ENCODE assay signal across 9 mouse cellular contexts in genomic region chr19:21799410-21800373, GRCm38 (mm10). TPM values are rescaled to one million over a fixed set of nuclear protein-coding genes. Genes with fewer than 3 reads are reported as not detected.
DNase-seq lines count a peak whose midpoint lies in the region; ATAC-seq and TF ChIP-seq lines count a peak whose summit lies in the region.
"Had no signal": no experiment of that assay in that cellular context is flagged by ENCODE, and none has a peak within 500 bp of the region (broad histone marks: within the 10 kb centered on the region; RNA-seq: fewer than 3 reads in every experiment).

No protein-coding gene starts in this region.

- no peak overlapping the region for H3K9ac ChIP-seq in heart, adult 2 months (ENCODE audit: low read depth, low read length)
- no peak overlapping the region for H3K9ac ChIP-seq in forebrain, embryonic 11.5 days (ENCODE audit: low read length)
- H3K9ac ChIP-seq in liver, postnatal 0 days (replicated peaks), result peak overlapping the region; percentile 21; the same call in 1 of the 2 replicates

- peak; percentile 66 for ATAC-seq in forebrain, embryonic 11.5 days (replicated peaks; ENCODE audit: low FRiP score)
- ATAC-seq in liver, postnatal 0 days, result peak; percentile 79
- ATAC-seq: intestine, embryonic 16.5 days had no signal

- no peak for DNase-seq in heart, adult 2 months
- DNase-seq in heart, postnatal 10 days, result no peak
- peak; percentile 62 for DNase-seq in 416B (ENCODE audit: low read depth)
- DNase-seq in forebrain, embryonic 11.5 days (ENCODE audit: low spot score), result no peak
- no peak for DNase-seq in liver, postnatal 0 days
- no peak for DNase-seq in adrenal gland, postnatal 14 days
- DNase-seq in right cerebral cortex, adult 2 months (ENCODE audit: low spot score in 2 of 2), result no peak
- DNase-seq in urinary bladder, postnatal 25 days (ENCODE audit: low spot score), result no peak

- H3K79me2 ChIP-seq in heart, adult 2 months (replicated peaks; ENCODE audit: control insufficient read depth, insufficient read depth, low read length), result no peaks in the 10 kb centered on the region

- no peaks in the 10 kb centered on the region for H3K27me3 ChIP-seq in heart, adult 2 months (ENCODE audit: control insufficient read depth, insufficient read depth, low read length)
- no peaks in the 10 kb centered on the region for H3K27me3 ChIP-seq in forebrain, embryonic 11.5 days (ENCODE audit: control insufficient read depth, insufficient read depth, low read length)
- H3K27me3 ChIP-seq in liver, postnatal 0 days (ENCODE audit: insufficient read depth, low read length), result no peaks in the 10 kb centered on the region

- H3K9me3 ChIP-seq in forebrain, embryonic 11.5 days (ENCODE audit: control insufficient read depth, low read length), result no peaks in the 10 kb centered on the region
- H3K9me3 ChIP-seq in liver, postnatal 0 days (ENCODE audit: low read length), result no peaks in the 10 kb centered on the region

- peaks cover 12% of the 10 kb centered on the region for H3K4me1 ChIP-seq in heart, adult 2 months (ENCODE audit: control insufficient read depth, insufficient read depth, low read length)
- H3K4me1 ChIP-seq in forebrain, embryonic 11.5 days (replicated peaks; ENCODE audit: control insufficient read depth, insufficient read depth, low read length), result peaks cover 6% of the 10 kb centered on the region
- H3K4me1 ChIP-seq in liver, postnatal 0 days (ENCODE audit: insufficient read depth), result peaks cover 3% of the 10 kb centered on the region; the same call in 1 of the 2 replicates

- H3K36me3 ChIP-seq in heart, adult 2 months (ENCODE audit: control insufficient read depth, insufficient read depth, low read length), result peaks cover 20% of the 10 kb centered on the region
- peaks cover 29% of the 10 kb centered on the region for H3K36me3 ChIP-seq in forebrain, embryonic 11.5 days (ENCODE audit: control insufficient read depth, insufficient read depth, low read length)
- H3K36me3 ChIP-seq in liver, postnatal 0 days (replicated peaks; ENCODE audit: insufficient read depth, low read length), result peaks cover 57% of the 10 kb centered on the region

- TF ChIP-seq CTCF in heart, adult 2 months (IDR thresholded peaks at IDR 0.05), result no peak
- peak; percentile 30; the same call in 1 of the 2 replicates for TF ChIP-seq CTCF in liver, postnatal 0 days (IDR thresholded peaks at IDR 0.05; ENCODE audit: low read depth)

- TF ChIP-seq POLR2A in heart, adult 2 months (IDR thresholded peaks at IDR 0.05; ENCODE audit: insufficient read depth, low read depth, low read length), result no peak

- no peak overlapping the region for H3K4me3 ChIP-seq in heart, adult 2 months
- no peak overlapping the region for H3K4me3 ChIP-seq in forebrain, embryonic 11.5 days (ENCODE audit: low read depth, low read length)
- H3K4me3 ChIP-seq in liver, postnatal 0 days (ENCODE audit: low read depth, low read length), result no peak overlapping the region

- intact Hi-C loops in heart, adult 2 months (cut with DNase I), result loop anchor here (2.0 kb wide), 1 partner anchor 15 kb away; no protein-coding TSS in a partner anchor
- intact Hi-C loops in heart, postnatal 10 days (cut with DNase I), result loop anchor here (2.0 kb wide), 1 partner anchor 21 kb away; the partner anchor contains the start of gene Cemip2

- TF ChIP-seq EP300 in heart, adult 2 months (IDR thresholded peaks at IDR 0.05; ENCODE audit: insufficient read depth, low read depth, low read length), result no peak
- peak; percentile 67 for TF ChIP-seq EP300 in liver, postnatal 0 days (IDR thresholded peaks at IDR 0.05; ENCODE audit: low read depth)

- WGBS in heart, adult 2 months, result 48% methylated on average over 13 of the region's 13 CpGs
- 69% methylated on average over 13 of the region's 13 CpGs for WGBS in forebrain, embryonic 11.5 days
- 43% methylated on average over 13 of the region's 13 CpGs for WGBS in liver, postnatal 0 days (ENCODE audit: insufficient replicate concordance)

- no peak overlapping the region for H3K4me2 ChIP-seq in forebrain, embryonic 11.5 days (ENCODE audit: low read depth, low read length, severe bottlenecking)
- H3K4me2 ChIP-seq in liver, postnatal 0 days (ENCODE audit: low read depth, low read length), result peak overlapping the region; percentile 50

- H3K27ac ChIP-seq in heart, adult 2 months, result peak overlapping the region; percentile 45
- peak overlapping the region; percentile 7; the same call in 1 of the 2 replicates for H3K27ac ChIP-seq in forebrain, embryonic 11.5 days (ENCODE audit: low read depth, low read length)
- H3K27ac ChIP-seq in liver, postnatal 0 days (ENCODE audit: low read depth), result peak overlapping the region; percentile 62

RNA-seq across cellular contexts. Expression of gene Cemip2, which starts 21.6 kb away (rescaled TPM):
- total RNA-seq in heart, adult 2 months (2021), result 10 to 100 TPM; 10.7 to 11.7 TPM
- polyA plus RNA-seq in heart, adult 2 months (2012; rRNA removed), result 4.5 and 5.8 TPM in 2 replicates
- 10 to 100 TPM; 30.1 to 31.4 TPM for total RNA-seq in heart, postnatal 10 days (2021)
- 75.4 and 77.2 TPM in 2 replicates for polyA plus RNA-seq in forebrain, embryonic 11.5 days (2014; fragmentation: Nextera tagmentation; extraction: Ambion mirVana)
- 5.5 and 6.6 TPM in 2 replicates for polyA plus RNA-seq in liver, postnatal 0 days (2015; fragmentation: Nextera tagmentation; extraction: Ambion mirVana)
- total RNA-seq in adrenal gland, postnatal 14 days (2021), result 25.3 and 26.3 TPM in 2 replicates

Comparison
In these comparisons a context has a peak if more than half of its experiments do, and no peak if none do; other contexts are left out.
1. H3K27ac ChIP-seq: peak in every context shown above with its lines; median percentile 62 in liver, postnatal 0 days; 45 in heart, adult 2 months; 7 in forebrain, embryonic 11.5 days.